Mouse (Mus musculus) intestine, embryonic 16.5 days (tissue): ENCODE measurements around the gene Lrriq1. TPM values are rescaled to one million over a fixed set of nuclear protein-coding genes. Genes with fewer than 3 reads are reported as not detected.

Experiments used
- ATAC-seq: fragments of 200-750 bp; cut with Nextera tagmentation; 2 replicates; pipeline ENCODE4 v1.8.0; 2017; ENCODE audit warnings: moderate TSS enrichment, moderate library complexity
- H3K27ac ChIP-seq: fragments of 300-500 bp; sonication (generic); 2 replicates; pipeline ENCODE4 v1.5.1; 2014; ENCODE audit warnings: mild to moderate bottlenecking, low read length
- H3K27me3 ChIP-seq: fragments of 300-500 bp; sonication (generic); replicated peaks from 2 replicates; pipeline ENCODE4 v1.6.1; 2014; ENCODE audit warnings: low read length, control low read depth, mixed read lengths; ENCODE audit not compliant: control insufficient read depth, insufficient read depth
- H3K36me3 ChIP-seq: fragments of 300-500 bp; sonication (generic); 2 replicates; pipeline ENCODE4 v1.6.1; 2014; ENCODE audit warnings: low read length, control low read depth; ENCODE audit not compliant: control insufficient read depth, insufficient read depth
- H3K4me1 ChIP-seq: fragments of 300-500 bp; sonication (generic); 2 replicates; pipeline ENCODE4 v1.6.1; 2014; ENCODE audit warnings: low read length, control low read depth, mixed read lengths; ENCODE audit not compliant: control insufficient read depth, insufficient read depth
- H3K4me2 ChIP-seq: fragments of 300-500 bp; sonication (generic); 2 replicates; pipeline ENCODE4 v1.6.1; 2014; ENCODE audit warnings: low read depth, low read length, control low read depth
- H3K4me3 ChIP-seq: fragments of 300-500 bp; sonication (generic); 2 replicates; pipeline ENCODE4 v1.5.1; 2014; ENCODE audit warnings: mild to moderate bottlenecking, low read length
- H3K9ac ChIP-seq: fragments of 300-500 bp; sonication (generic); 2 replicates; pipeline ENCODE4 v1.6.1; 2014; ENCODE audit warnings: low read depth, low read length
- H3K9me3 ChIP-seq: fragments of 300-500 bp; sonication (generic); 2 replicates; pipeline ENCODE4 v1.6.1; 2016; ENCODE audit warnings: low read length, control low read depth; ENCODE audit not compliant: control insufficient read depth
- polyA plus RNA-seq: library from polyadenylated mRNA; unstranded; fragments of >200 nt; fragmentation: Nextera tagmentation; extraction: Ambion mirVana; gene quantifications from 2 replicates; pipeline ENCODE4 v1.2.1, GENCODE M21; 2015

The Lrriq1 gene
- polyA plus RNA-seq, 1 experiment from 2014 or later, result 0.61 TPM

- Histone ChIP-seq H3K36me3 (no peaks in the 10 kb centered on the region), H3K27me3 (no peaks in the 10 kb centered on the region), H3K27ac (no peak overlapping the region), H3K9me3 (no peaks in the 10 kb centered on the region), H3K4me2 (no peak overlapping the region), H3K9ac (no peak overlapping the region), H3K4me3 (no peak overlapping the region), H3K4me1 (no peaks in the 10 kb centered on the region)
- ATAC-seq, result no peak
These were observed 236.5 kb downstream of the Lrriq1 start for GRCm38 (mm10) chr10:102999584-102999983.

Other genes with a start within 250 kb of the Lrriq1 start
- not detected in 2 replicates for gene Alx1, start 206.1 kb downstream of the Lrriq1 start, polyA plus RNA-seq
- 4.5 and 5.3 TPM in 2 replicates for gene Slc6a15, start 131.5 kb upstream of the Lrriq1 start, polyA plus RNA-seq